Mouse (Mus musculus) lung, postnatal 36 days (tissue): ENCODE measurements around the gene Gsdme.

Experiments
- DNase-seq: peaks from one replicate; pipeline ENCODE4 v3.0.0; 2022; ENCODE audit warnings: mixed read lengths

The Gsdme gene

GRCm38 (mm10) chr6:50244126-50244525 lies 19.5 kb downstream of the Gsdme start:
- DNase-seq = no peak

GRCm38 (mm10) chr6:50240437-50240836 lies 23.2 kb downstream of the Gsdme start:
- DNase-seq = no peak

GRCm38 (mm10) chr6:50239902-50240301 lies 23.8 kb downstream of the Gsdme start:
- DNase-seq = no peak

GRCm38 (mm10) chr6:50237963-50238362 lies 25.7 kb downstream of the Gsdme start:
- no peak for DNase-seq

GRCm38 (mm10) chr6:50232984-50233383 lies 30.7 kb downstream of the Gsdme start:
- DNase-seq = no peak

GRCm38 (mm10) chr6:50231288-50231687 lies 32.4 kb downstream of the Gsdme start:
- DNase-seq = no peak

- DNase-seq = no peak
These were observed 35.5 kb downstream of the Gsdme start for GRCm38 (mm10) chr6:50228180-50228579.

GRCm38 (mm10) chr6:50225232-50225631 lies 38.4 kb downstream of the Gsdme start:
- no peak for DNase-seq

- DNase-seq = no peak
These were observed 40.1 kb downstream of the Gsdme start for GRCm38 (mm10) chr6:50223606-50224005.

- DNase-seq = no peak
These were observed 40.7 kb downstream of the Gsdme start for GRCm38 (mm10) chr6:50222986-50223385.

GRCm38 (mm10) chr6:50222351-50222750 lies 41.3 kb downstream of the Gsdme start:
- DNase-seq = no peak

GRCm38 (mm10) chr6:50220863-50221262 lies 42.8 kb downstream of the Gsdme start:
- peak; percentile 24 for DNase-seq

GRCm38 (mm10) chr6:50219066-50219465 lies 44.6 kb downstream of the Gsdme start:
- no peak for DNase-seq

- DNase-seq = no peak
These were observed 45.0 kb downstream of the Gsdme start for GRCm38 (mm10) chr6:50218628-50219027.

GRCm38 (mm10) chr6:50215986-50216385 lies 47.7 kb downstream of the Gsdme start:
- DNase-seq = no peak

GRCm38 (mm10) chr6:50215373-50215745 lies 48.3 kb downstream of the Gsdme start:
- DNase-seq = no peak

GRCm38 (mm10) chr6:50214711-50215372 lies 48.8 kb downstream of the Gsdme start:
- DNase-seq = no peak

GRCm38 (mm10) chr6:50205093-50205492 lies 58.6 kb downstream of the Gsdme start:
- no peak for DNase-seq

- DNase-seq = no peak
These were observed 59.3 kb downstream of the Gsdme start for GRCm38 (mm10) chr6:50204356-50204755.

GRCm38 (mm10) chr6:50193851-50194250 lies 69.8 kb downstream of the Gsdme start:
- no peak for DNase-seq

- DNase-seq = no peak
These were observed 70.8 kb downstream of the Gsdme start for GRCm38 (mm10) chr6:50192822-50193221.

- no peak for DNase-seq
These were observed 71.5 kb downstream of the Gsdme start for GRCm38 (mm10) chr6:50192169-50192568.

GRCm38 (mm10) chr6:50191605-50192004 lies 72.1 kb downstream of the Gsdme start:
- DNase-seq = peak; percentile 30

GRCm38 (mm10) chr6:50189376-50189775 lies 74.3 kb downstream of the Gsdme start:
- DNase-seq = no peak

GRCm38 (mm10) chr6:50187955-50188354 lies 75.7 kb downstream of the Gsdme start:
- no peak for DNase-seq
